Mouse (Mus musculus) right cerebral cortex, adult 18-20 months (tissue): ENCODE results near the gene Wdr70.

Experiments
- DNase-seq: peaks from one replicate; pipeline ENCODE4 v3.0.0; 2022; ENCODE audit warnings: mixed read lengths

The Wdr70 gene

DNA sequence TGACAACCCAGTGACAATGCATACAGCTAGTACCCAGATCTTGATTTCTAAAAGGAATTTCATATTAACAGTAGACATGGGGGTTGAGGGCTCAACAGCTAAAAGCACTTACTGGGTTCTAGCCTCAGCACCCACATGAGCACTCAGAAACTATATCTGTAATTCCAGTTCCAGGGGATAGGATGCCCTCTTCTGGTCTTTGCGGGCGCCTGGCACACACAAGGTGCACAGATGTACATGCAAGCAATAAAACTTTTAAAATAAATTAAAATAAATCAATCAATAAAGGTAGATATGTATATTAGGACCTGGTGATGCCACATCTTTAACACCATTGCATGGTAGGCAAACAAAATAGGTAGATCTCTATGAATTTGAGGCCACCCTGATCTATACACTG lies 71.5 kb downstream of the Wdr70 start:
- no peak for DNase-seq

DNA sequence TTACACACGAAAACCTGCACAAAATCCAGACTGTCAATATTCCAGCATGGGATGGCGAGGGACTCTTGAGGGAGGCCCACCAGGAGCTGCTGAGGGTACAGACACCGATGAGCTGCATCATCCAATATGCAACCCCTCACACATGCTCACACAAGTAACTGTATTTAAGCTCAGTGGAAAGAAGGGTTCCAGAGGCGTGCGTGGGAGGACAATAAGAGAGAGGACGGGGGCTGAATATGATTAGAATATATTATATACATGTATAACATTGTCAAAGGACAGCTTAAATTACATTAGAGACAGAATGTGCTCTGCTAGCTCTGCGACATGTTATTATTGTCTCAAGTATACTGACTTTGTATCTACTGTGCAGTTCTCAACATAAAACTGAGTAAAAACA lies 87.6 kb downstream of the Wdr70 start:
- DNase-seq = peak; percentile 26

DNA sequence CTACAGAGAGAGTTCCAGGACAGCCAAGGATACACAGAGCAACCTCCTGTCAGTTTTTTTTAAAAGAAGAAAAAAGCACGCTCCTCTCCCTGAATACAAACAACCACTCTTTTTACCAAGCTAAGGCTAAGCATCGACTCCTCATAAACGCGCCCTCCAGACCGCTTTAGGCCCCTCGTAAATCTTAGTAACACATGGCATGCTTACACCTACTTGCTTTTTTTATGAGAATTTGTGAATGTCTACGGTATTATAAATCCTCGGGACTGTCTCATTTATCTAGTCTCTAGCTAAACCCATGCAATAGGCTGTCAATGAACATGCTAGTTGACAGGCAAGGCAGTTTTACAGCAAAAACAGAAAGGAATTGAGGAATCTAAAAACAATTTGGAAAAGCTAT lies 91.6 kb downstream of the Wdr70 start:
- DNase-seq = no peak

DNA sequence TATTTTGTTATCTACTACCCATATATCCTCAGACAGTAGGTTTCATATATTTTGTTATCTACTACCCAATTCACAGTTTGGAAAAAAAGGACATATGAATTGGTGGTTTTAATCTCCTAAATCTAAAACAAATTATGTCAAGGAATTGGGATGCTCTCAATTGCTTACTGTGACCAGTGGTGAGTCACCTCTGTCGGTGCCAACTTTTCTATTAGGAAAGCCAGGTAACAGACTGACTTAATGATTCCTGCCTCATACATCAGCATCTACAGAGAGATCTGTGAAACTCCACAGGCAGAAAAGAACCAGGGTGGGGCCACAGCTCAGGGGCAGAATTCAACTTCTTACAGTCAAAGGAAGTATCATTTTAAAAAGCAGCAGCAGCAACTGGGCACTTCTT lies 93.0 kb downstream of the Wdr70 start:
- no peak for DNase-seq

DNA sequence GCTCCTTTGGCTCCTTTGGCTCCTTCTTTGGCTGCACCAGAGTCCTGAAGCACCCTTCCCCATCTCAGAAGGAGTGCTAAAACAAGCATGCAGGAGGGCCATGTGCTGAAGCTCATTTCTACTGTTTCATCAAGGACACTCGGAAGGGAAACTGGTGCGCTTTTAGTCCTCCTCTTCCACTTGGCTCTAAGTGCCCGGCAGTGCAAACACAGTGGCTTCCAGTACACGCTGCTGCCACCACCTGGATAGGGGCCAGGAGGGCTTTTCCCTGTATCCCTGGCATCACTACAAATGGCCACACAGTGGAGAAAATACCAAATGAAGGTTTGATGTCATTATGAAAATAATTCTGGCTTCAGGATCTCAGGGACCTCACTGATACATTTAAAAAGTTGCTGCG lies 93.5 kb downstream of the Wdr70 start:
- DNase-seq = no peak

DNA sequence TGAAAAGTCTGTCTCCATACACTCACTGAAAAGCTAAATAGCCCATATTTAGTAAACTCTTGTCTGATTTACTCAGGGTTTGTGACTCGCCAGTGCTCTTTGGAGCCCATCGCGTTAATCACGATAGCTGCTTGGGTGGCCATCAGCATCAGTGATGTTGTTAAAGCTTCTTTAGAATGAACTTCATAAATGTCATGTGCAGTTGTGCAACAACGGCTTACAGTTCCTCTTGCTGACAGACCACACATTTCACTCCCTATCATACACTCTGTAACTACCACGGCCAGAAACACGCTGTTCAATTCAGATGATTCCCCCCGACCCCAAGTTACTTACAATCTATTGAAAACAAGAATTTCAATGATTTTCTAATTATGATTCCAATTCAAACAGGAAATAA lies 95.2 kb downstream of the Wdr70 start:
- no peak for DNase-seq

DNA sequence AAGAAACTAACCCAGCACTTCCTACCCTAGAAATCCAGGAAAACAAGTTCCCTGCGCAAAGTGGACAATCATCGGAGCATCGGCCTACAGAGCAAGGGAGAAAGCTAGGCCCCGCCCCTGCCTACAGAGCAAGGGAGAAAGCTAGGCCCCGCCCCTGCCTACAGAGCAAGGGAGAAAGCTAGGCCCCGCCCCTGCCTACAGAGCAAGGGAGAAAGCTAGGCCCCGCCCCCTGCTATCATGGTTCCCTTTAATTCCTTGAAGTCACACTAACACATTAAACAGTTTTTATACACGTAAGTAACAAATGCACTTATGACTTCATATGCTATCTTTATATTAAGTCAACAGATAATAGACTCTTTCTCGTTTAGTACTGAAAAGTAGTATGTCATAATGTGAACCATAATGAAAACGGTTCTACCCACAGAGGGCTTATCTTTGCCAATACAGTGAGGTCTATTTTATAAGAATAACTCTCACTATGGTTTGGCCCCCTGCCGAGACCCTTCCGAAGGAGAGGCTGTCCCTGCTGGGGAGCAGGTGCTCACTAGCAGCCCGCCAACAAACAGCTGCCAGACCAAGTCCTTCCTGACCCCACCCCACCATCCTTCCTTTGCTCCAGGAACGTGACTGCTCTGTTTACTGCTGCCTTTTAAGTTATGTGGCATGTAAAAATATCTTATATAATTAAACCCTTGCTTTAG lies 100.0 kb downstream of the Wdr70 start:
- no peak for DNase-seq

DNA sequence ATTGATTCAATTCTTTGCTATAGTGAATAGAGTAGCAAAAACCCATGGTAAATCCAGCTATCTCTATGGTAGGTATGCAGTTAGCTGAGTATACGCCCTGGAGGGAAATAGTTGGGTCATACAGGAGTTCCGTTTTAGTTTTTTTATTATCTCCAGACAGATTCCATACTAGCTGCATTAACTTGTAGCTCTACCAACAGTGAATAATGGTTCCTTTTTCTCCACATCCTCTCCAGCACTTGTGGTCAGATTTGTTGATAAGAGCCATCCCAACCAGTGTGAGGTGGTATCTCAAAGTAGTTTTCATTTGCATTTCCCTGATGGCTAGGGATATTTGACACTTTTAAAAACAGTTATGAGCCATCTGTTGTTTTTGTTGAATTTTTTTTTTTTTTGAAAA lies 100.9 kb downstream of the Wdr70 start:
- no peak for DNase-seq

DNA sequence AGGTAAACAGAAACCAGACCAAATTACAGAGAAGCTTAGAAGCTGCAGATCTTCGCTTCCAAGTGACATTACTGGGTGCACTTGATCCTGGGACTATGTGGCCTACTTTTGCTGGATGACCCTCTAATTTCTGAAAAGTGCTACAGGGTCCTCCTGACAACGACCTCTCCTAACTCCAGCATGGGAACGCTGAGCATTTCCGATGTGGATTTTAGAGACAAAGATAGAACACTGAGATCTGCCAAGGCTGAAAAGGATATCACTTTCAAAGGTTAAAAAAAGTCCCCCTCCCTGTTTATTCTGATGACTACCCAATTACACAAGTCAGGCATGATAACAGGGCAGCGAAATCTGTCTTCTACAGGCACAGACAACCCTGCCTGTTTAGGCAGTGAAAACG lies 105.3 kb downstream of the Wdr70 start:
- DNase-seq = no peak

DNA sequence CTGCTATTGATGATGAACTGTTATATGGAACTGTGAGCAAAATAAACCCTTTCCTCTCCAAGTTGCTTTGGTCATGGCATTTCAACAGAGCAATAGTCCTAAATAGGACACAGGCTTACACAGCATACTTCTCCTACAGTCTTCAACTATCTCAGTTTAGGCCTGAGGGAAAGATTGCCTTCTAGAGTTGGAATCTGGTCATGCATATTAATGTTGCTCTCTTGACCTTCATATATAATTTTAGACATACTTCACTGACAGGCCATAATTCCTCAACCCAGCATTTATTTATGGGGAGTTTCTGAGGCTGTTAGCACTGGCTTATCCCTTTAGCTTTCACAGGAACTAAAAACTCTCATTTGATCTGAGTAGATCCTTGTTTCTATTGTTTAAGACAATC lies 108.9 kb downstream of the Wdr70 start:
- no peak for DNase-seq

DNA sequence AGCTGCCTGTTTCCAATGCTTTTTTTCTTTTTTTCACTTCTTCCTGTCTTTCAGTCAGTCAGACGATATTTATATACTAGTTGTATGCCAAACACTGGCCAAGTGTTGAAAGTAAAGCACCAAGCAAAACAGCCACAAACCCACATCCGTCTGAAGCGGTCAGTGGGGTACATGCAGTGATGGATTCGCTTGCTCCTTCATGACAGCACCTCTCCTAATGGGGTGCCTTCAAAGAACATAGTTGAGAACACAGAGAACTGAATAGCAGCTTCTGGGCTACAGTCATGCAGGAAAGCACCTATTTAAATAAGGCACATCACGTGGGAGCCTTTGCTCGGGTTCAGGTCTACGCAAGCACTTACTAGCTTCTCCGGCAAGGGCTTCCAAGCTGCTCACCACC lies 111.6 kb downstream of the Wdr70 start:
- no peak for DNase-seq

DNA sequence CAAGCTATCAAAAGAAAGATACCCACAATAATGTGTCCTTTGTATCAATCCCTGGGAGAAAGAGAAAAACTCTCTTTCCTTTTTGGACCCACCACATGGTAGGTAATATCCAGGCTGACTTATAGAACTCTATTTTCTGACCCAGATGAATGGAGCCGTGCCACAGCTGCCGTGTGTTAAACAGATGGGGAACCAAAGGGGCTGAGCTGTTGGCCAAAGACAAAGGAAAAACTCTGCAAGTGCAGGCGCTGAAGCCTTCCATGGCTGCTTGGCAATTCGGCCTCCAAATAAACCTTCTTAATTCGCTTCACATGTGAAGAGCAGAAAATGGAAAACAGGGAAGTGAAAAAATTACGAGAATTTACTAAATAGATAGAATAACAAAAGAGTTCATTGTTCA lies 112.7 kb downstream of the Wdr70 start:
- DNase-seq = no peak

DNA sequence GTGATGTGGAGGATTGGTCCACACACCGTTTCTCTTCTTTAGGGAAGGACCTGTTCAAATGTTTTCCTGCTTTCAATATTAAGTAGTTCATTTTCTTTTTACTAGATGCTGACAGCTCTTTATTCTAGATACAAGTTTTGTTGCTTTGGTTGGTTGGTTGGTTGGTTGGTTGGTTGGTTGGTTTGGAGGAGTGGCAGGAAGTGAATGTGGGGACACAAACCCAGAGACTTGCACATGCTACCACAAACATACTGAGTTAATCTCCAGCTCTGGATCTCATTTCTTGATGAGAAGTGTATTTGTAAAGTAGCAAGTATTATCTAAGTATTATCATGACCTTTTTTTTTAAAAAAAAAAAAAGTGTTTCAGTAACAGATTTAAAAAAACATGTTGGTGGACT lies 120.4 kb downstream of the Wdr70 start:
- no peak for DNase-seq

DNA sequence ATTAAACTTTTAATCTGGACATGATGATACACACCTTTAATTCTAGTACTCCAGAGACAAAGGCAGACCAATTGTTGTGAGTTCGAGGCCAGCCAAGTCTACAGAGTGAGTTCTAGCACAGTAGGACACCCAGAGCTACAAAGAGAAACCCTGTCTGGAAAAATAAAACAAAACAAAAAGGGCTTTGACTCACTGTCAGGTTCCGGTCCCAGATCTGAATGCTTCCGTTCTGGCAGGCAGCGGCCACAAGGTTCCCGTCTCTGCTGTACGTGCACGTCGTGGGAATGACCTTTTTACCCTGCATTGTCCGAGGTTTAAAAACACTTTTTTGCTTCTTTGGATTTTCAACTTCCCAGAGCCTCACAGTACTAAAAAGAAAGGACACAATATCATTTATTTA lies 122.2 kb downstream of the Wdr70 start:
- no peak for DNase-seq

DNA sequence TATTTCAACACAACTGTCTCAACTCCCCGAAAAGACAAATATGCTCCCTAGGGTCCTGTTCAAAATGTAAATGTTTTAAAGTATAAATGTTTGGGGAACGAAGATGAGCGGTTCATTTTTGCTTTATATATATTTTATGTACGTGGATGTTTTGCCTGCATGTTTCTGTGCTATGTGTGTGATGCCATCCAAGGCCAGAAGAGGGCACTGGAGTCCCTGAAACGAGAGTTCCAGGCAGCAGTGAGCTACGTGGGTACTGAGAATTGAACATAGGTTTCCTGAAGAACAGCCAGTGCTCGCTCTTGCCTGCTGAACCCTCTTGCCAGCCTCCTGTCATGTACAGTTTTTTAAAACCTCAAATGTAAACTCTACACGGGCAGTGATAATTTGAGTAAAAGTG lies 124.6 kb downstream of the Wdr70 start:
- DNase-seq = no peak

DNA sequence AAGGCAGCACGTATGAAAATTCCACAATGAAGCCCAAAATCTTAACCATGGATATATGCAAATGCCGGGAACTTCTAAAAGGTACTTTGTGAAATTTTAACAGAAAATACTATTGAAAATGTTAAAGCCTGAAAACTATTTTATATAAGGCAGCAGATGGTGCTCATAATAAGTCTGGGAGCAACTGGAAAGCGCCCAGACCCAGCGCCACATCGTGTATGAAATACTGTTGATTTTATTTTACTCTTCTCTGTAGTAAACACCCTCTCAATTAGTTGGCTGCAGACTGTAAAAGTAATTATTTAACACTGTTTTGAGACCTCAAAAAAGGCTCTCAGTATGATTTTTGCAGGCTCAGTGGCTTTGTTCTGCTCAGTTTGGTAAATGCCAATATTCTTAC lies 126.5 kb downstream of the Wdr70 start:
- DNase-seq = no peak

DNA sequence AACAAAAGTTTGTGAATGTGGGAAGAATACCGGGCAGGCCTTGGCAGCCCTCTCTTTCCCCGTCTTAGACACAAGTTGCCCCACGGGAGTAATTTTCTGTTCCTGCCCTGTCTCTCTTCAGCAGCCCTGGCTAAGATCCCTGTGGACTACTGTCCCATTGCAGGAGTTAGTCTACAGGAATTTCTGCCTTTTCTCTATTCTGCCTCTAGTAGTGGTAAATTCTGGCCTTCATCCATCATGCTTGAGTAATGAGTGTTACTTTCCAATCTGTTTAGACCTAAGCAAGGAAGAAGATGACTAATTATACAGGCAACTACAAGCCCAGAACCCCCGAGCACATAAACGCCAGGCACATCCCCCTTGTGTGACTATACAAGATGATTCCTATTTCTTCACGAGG lies 136.2 kb downstream of the Wdr70 start:
- no peak for DNase-seq

DNA sequence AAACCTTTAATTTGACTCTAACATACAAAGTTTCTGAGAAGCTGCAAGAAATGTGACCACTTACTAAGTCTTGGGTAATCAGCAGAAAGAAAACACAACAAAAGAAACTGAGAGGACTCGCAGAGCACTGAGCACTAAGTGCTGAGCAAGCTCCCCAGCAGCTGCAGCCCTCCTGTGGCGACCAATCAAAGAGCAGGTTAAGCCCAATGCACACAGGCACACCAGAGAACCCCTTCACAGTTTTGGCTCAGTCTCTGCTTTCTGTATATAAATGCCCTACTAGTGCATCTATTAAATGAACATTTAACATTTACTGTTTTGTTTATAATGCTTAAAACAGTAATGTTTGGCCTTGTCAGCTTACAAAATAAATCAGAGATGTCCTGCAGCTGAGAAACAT lies 137.5 kb downstream of the Wdr70 start:
- no peak for DNase-seq

DNA sequence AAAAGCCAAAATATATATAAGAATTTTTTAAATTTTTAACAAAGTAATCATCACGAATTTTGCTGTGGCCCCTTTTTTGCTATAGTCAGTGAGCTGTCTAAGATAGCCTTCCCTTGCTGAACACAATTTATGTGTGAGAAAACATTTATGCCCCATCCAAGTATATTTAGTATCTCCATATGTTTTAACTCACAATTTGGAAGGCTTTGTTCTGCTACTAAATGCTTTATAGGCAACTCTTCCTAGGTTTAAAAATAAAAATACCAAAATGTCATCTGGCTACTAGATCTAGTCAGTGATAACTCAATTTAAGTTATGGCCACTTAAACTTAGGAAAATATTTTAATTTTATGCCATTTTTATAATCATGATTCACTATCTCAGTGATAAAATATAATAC lies 142.1 kb downstream of the Wdr70 start:
- no peak for DNase-seq

DNA sequence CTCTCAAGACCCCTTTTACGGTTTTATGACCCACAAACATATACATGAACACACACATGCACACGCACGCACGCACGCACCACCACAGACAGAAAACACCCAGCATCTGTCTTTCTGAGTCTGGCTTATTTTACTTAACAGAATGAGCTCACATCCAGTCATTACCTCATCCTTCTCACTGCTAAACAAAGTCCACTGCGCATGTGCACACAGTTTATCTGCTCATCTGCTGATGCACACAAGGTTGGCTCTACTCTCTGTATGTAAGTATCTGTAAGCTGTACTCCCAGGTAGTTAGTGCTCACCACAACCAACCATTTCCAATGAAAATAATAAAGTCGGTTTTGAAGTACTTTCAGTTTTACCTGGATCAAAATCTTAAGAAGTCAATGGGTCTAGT lies 148.4 kb downstream of the Wdr70 start:
- DNase-seq = no peak

DNA sequence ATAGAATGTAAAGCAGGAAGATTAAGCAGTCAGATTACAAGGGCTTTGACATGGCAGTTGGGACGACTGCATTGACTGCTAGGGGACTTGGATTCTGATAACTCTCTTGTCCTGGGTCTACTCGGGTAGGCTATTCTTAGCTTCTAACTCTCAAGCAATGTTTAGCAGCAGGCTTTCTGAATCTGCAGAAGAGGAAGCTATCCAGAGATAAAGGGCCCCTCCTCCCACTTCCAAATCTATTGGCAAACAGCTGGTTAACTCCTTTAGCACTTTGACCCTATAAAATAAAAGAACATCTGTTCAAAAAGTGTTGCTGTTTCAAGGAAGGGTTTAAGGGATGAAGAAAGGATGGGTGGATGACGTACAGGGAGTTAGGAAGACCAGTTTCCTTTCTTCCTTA lies 157.3 kb downstream of the Wdr70 start:
- no peak for DNase-seq

DNA sequence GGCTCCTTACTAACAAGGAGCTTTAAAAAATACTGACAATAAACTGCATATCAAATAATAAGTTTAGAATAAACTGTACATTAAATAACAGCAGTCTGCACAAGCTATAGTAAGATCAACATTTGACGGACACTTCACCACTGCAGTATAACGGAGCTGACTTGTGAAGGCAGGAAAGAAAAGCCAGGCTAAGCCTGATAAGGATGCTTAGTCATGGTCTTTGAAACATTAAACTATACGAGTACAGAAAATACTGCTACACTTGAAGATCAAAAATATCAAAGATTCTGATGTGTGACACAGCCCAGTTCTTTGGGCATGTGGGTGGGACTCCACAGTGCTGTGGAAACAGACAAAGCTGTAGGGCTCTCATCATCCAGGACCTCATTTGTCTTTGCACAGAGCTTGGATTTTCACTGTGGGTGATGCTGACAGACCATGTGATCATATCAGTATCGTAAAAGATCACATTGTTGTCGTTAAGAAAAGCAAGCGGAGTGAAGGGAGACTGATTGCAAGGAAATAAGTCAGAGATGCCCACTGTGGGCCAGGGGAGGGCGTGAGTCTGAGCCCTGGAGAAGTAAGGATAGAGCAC lies 163.3 kb downstream of the Wdr70 start:
- peak; percentile 21 for DNase-seq

DNA sequence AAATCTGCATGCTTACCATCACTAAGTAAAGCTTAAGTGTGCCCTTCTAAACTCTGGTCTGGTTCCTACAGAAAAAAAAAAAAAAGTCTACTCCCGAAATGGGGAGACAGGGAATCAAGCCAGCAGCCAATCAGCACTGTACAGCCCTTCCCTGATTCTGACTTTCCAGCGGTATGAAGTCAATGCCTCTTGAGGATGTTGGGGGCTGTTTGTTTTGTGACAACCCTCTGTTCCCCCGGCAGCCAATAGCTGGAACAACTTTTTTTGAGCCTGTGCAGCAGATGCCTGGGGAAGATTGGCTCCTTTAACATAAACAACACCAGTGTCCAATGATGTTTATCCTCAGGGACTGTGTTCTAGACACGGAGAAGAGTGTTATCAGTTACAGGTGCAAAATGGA lies 164.4 kb downstream of the Wdr70 start:
- no peak for DNase-seq

DNA sequence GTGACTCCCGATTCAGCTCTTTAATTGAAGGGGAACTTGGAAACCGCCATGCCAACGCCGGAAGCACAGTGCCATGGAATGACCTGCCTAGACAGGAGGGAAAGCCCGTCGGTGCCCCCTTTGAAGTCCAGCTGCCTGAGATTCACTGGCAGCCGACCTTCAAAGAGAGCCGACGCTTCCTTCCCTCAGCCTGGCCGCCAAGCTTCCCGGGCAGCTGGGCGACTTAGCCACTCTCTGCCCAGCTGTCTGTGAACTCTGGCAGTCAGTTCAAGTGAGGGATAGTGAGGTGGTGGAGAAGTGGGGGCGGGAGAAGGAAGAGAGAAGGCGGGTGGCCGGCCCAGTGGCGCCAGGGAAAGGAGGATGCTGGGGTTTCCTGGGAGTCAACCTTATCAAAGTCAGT lies 164.9 kb downstream of the Wdr70 start:
- no peak for DNase-seq

DNA sequence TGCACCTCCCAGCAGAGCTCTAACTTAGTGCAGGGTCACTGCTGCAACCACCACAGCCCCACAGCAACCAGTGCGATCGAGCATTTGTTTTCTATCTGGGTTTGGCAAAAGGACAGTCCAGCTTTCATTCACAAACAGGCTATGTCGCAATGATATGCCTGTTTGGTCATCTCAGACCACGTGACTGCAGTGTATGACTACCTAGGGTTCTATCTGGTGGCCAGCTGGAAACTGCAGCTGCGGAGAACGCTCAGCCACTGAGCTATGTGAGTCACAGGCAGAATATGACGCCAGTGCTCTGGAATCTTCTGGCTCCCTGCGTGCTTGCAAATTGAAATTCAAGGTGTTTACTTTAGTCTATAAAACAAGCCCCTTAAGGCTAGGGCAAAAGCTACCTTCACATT lies 167.4 kb downstream of the Wdr70 start:
- peak; percentile 61 for DNase-seq
